Comparison of ENCODE assay signal across 24 mouse cellular contexts in the genomic region with DNA sequence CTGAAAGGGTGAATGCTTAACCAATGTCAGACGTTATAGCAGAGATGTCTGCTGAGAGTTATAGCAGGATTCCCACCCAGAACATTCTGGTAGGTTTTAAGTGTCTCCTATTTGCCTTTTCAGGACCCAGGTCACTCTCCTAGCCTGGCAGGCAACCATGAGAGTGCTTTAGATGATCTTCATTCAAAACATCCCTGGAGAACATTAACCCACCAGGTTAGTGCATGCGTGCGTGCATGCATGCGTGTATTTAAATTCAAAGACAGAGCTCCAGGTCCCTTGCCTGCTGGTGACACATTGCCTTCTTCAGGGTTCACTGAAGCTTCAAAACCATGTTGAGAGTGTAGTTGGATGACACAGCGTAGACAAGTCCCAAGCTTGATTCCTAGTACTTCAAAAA. TPM values are rescaled to one million over a fixed set of nuclear protein-coding genes. Genes with fewer than 3 reads are reported as not detected.
DNase-seq lines count a peak whose midpoint lies in the region; ATAC-seq and TF ChIP-seq lines count a peak whose summit lies in the region.
"Had no signal": no experiment of that assay in that cellular context is flagged by ENCODE, and none has a peak within 500 bp of the region (broad histone marks: within the 10 kb centered on the region; RNA-seq: fewer than 3 reads in every experiment).

No protein-coding gene starts in this region.

- H3K27me3 ChIP-seq in kidney, embryonic 16.5 days (ENCODE audit: insufficient read depth, low read length), result no peaks in the 10 kb centered on the region
- H3K27me3 ChIP-seq in kidney, embryonic 14.5 days (ENCODE audit: control insufficient read depth, insufficient read depth, low read length), result no peaks in the 10 kb centered on the region
- H3K27me3 ChIP-seq: embryonic facial prominence, embryonic 12.5 days; embryonic facial prominence, embryonic 15.5 days; heart, embryonic 13.5 days; hindbrain, embryonic 13.5 days; Patski had no signal

- intact Hi-C loops in gastrocnemius, adult 2 months (cut with DNase I), result no loop called here
- intact Hi-C loops in gastrocnemius, postnatal 14 days (cut with DNase I; ENCODE audit: low total_unique reads), result no loop called here

- ATAC-seq in kidney, embryonic 16.5 days (ENCODE audit: low FRiP score, low TSS enrichment), result no peak
- no peak for ATAC-seq in kidney, embryonic 14.5 days (ENCODE audit: low FRiP score, low TSS enrichment)
- ATAC-seq: forebrain, embryonic 14.5 days; hindbrain, embryonic 16.5 days; Patski had no signal

- 66% methylated on average over 5 of the region's 5 CpGs for WGBS in kidney, embryonic 16.5 days
- WGBS in kidney, embryonic 14.5 days, result 80% methylated on average over 5 of the region's 5 CpGs

- no peak overlapping the region for H3K4me2 ChIP-seq in kidney, embryonic 16.5 days (replicated peaks; ENCODE audit: low read depth, low read length)
- no peak overlapping the region for H3K4me2 ChIP-seq in kidney, embryonic 14.5 days (replicated peaks; ENCODE audit: low read depth, low read length)
- H3K4me2 ChIP-seq: embryonic facial prominence, embryonic 12.5 days; embryonic facial prominence, embryonic 15.5 days; heart, embryonic 13.5 days; hindbrain, embryonic 13.5 days had no signal

- H3K4me1 ChIP-seq in kidney, embryonic 16.5 days (ENCODE audit: insufficient read depth, low read length), result no peaks in the 10 kb centered on the region
- H3K4me1 ChIP-seq in kidney, embryonic 14.5 days (ENCODE audit: control insufficient read depth, insufficient read depth, low read length), result no peaks in the 10 kb centered on the region
- H3K4me1 ChIP-seq: embryonic facial prominence, embryonic 12.5 days; embryonic facial prominence, embryonic 15.5 days; heart, embryonic 10.5 days; heart, embryonic 13.5 days; hindbrain, embryonic 10.5 days; hindbrain, embryonic 13.5 days had no signal

- TF ChIP-seq CTCF in gastrocnemius, adult 2 months (IDR thresholded peaks at IDR 0.05), result no peak

- H3K9ac ChIP-seq in kidney, embryonic 16.5 days (replicated peaks; ENCODE audit: low read length), result no peak overlapping the region
- H3K9ac ChIP-seq in kidney, embryonic 14.5 days (ENCODE audit: low read depth, low read length), result no peak overlapping the region
- H3K9ac ChIP-seq: embryonic facial prominence, embryonic 12.5 days; embryonic facial prominence, embryonic 15.5 days; heart, embryonic 13.5 days; hindbrain, embryonic 13.5 days had no signal

- no peak overlapping the region for H3K4me3 ChIP-seq in gastrocnemius, adult 2 months
- H3K4me3 ChIP-seq in kidney, embryonic 16.5 days (ENCODE audit: low read length), result no peak overlapping the region
- no peak overlapping the region for H3K4me3 ChIP-seq in kidney, embryonic 14.5 days (ENCODE audit: low read length)
- H3K4me3 ChIP-seq: embryonic facial prominence, embryonic 12.5 days; embryonic facial prominence, embryonic 15.5 days; heart, embryonic 10.5 days; heart, embryonic 13.5 days; hindbrain, embryonic 10.5 days; hindbrain, embryonic 13.5 days had no signal

- H3K27ac ChIP-seq in gastrocnemius, adult 2 months, result peak overlapping the region; percentile 64
- no peak overlapping the region for H3K27ac ChIP-seq in kidney, embryonic 16.5 days (ENCODE audit: low read length)
- no peak overlapping the region for H3K27ac ChIP-seq in kidney, embryonic 14.5 days (ENCODE audit: low read depth, low read length)
- H3K27ac ChIP-seq: embryonic facial prominence, embryonic 12.5 days; embryonic facial prominence, embryonic 15.5 days; heart, embryonic 10.5 days; heart, embryonic 13.5 days; hindbrain, embryonic 10.5 days; hindbrain, embryonic 13.5 days had no signal

- H3K36me3 ChIP-seq in kidney, embryonic 16.5 days (ENCODE audit: insufficient read depth, low read length), result no peaks in the 10 kb centered on the region
- no peaks in the 10 kb centered on the region for H3K36me3 ChIP-seq in kidney, embryonic 14.5 days (ENCODE audit: control insufficient read depth, insufficient read depth, low read length)
- H3K36me3 ChIP-seq: embryonic facial prominence, embryonic 12.5 days; embryonic facial prominence, embryonic 15.5 days; G1E; heart, embryonic 10.5 days; heart, embryonic 13.5 days; hindbrain, embryonic 10.5 days; hindbrain, embryonic 13.5 days had no signal

- no peaks in the 10 kb centered on the region for H3K9me3 ChIP-seq in kidney, embryonic 16.5 days (ENCODE audit: low read length)
- no peaks in the 10 kb centered on the region for H3K9me3 ChIP-seq in kidney, embryonic 14.5 days (ENCODE audit: control insufficient read depth, low read length)
- H3K9me3 ChIP-seq: embryonic facial prominence, embryonic 12.5 days; embryonic facial prominence, embryonic 15.5 days; G1E; heart, embryonic 10.5 days; heart, embryonic 13.5 days; hindbrain, embryonic 10.5 days; hindbrain, embryonic 13.5 days had no signal

- no peak for DNase-seq in gastrocnemius, adult 2 months
- DNase-seq in gastrocnemius, postnatal 14 days, result no peak
- DNase-seq in kidney, adult 11 months, result peak; percentile 51
- peak; percentile 8 for DNase-seq in kidney, adult 9 months
- DNase-seq in adrenal gland, postnatal 25 days, result no peak
- no peak for DNase-seq in lung, adult 18-20 months
- DNase-seq: cerebellum, adult 11 months; cerebellum, adult 2 months; cerebellum, adult 9-11 months; cerebellum, postnatal 25 days; gastrocnemius, postnatal 10 days had no signal

RNA-seq across cellular contexts. Expression of gene Aox1, which starts 35.4 kb away (rescaled TPM):
- total RNA-seq in gastrocnemius, adult 2 months (2021), result 10 to 100 TPM in 1 of 2 experiments, 1 to 10 TPM in 1; 8.2 to 10.8 TPM
- 1 to 10 TPM; 3.6 to 4.9 TPM for total RNA-seq in gastrocnemius, postnatal 14 days (2021)
- 0.36 and 0.45 TPM in 2 replicates for polyA plus RNA-seq in kidney, embryonic 16.5 days (2015; fragmentation: Nextera tagmentation; extraction: Ambion mirVana)
- 0.11 and 0.23 TPM in 2 replicates for polyA plus RNA-seq in kidney, embryonic 14.5 days (2014; fragmentation: Nextera tagmentation; extraction: Ambion mirVana)
- 31.1 and 43.5 TPM in 2 replicates for total RNA-seq in adrenal gland, postnatal 25 days (2021)
- total RNA-seq: common myeloid progenitor, adult 5-6 weeks had no signal
- polyA plus RNA-seq: G1E had no signal

RNA-seq across cellular contexts. Expression of gene Kctd18, which starts 46.4 kb away (rescaled TPM):
- total RNA-seq in gastrocnemius, adult 2 months (2021), result 1 to 10 TPM; 5.7 to 7.0 TPM
- total RNA-seq in gastrocnemius, postnatal 14 days (2021), result 1 to 10 TPM; 3.8 to 4.5 TPM
- 17.1 and 18.7 TPM in 2 replicates for polyA plus RNA-seq in kidney, embryonic 16.5 days (2015; fragmentation: Nextera tagmentation; extraction: Ambion mirVana)
- polyA plus RNA-seq in kidney, embryonic 14.5 days (2014; fragmentation: Nextera tagmentation; extraction: Ambion mirVana), result 10.3 and 16.1 TPM in 2 replicates
- 15.8 and 24.0 TPM in 2 replicates for total RNA-seq in adrenal gland, postnatal 25 days (2021)

RNA-seq across cellular contexts. Expression of gene Aox3, which starts 47.8 kb away (rescaled TPM):
- 1 to 10 TPM in 1 of 2 experiments, under 1 TPM in 1; 0.45 to 1.1 TPM for total RNA-seq in gastrocnemius, adult 2 months (2021)
- total RNA-seq in gastrocnemius, postnatal 14 days (2021), result under 1 TPM; 0.08 to 0.29 TPM
- 3.5 and 3.6 TPM in 2 replicates for polyA plus RNA-seq in kidney, embryonic 16.5 days (2015; fragmentation: Nextera tagmentation; extraction: Ambion mirVana)
- 4.4 and 5.0 TPM in 2 replicates for polyA plus RNA-seq in kidney, embryonic 14.5 days (2014; fragmentation: Nextera tagmentation; extraction: Ambion mirVana)
- 3.3 and 6.4 TPM in 2 replicates for total RNA-seq in adrenal gland, postnatal 25 days (2021)
- total RNA-seq: common myeloid progenitor, adult 5-6 weeks had no signal
- polyA plus RNA-seq: G1E; heart, embryonic 10.5 days had no signal

Comparison
In these comparisons a context has a peak if more than half of its experiments do, and no peak if none do; other contexts are left out.
1. DNase-seq: peak in kidney, adult 11 months (single experiment) and kidney, adult 9 months (single experiment); none in gastrocnemius, adult 2 months (single experiment), gastrocnemius, postnatal 14 days (single experiment), adrenal gland, postnatal 25 days (single experiment) and lung, adult 18-20 months (0 of 2).